Mouse (Mus musculus): ENCODE data around the gene Srpr. TPM values are rescaled to one million over a fixed set of nuclear protein-coding genes. Genes with fewer than 3 reads are reported as not detected.
A peak's percentile ranks its signal among the peaks of the same experiment; 100 is the strongest.

Srpr gene
- polyA plus RNA-seq, 1 experiment, result 67.5 TPM

GRCm38 (mm10) chr9:35166144-35166797 is 33.7 kb upstream of the Srpr start:
- TF ChIP-seq CTCF (IDR thresholded peaks at IDR 0.05; ENCODE audit: low read depth, low read length), result no peak
- Histone ChIP-seq H3K4me3 (ENCODE audit: insufficient read depth, low read length) (no peak overlapping the region), H3K27ac (ENCODE audit: insufficient read depth, low read depth, low read length) (no peak overlapping the region), H3K4me1 (ENCODE audit: control insufficient read depth, insufficient read depth, low read length) (no peaks in the 10 kb centered on the region)

GRCm38 (mm10) chr9:35166798-35167635 is 33.0 kb upstream of the Srpr start:
- Histone ChIP-seq H3K27ac (ENCODE audit: insufficient read depth, low read depth, low read length) (no peak overlapping the region), H3K4me1 (ENCODE audit: control insufficient read depth, insufficient read depth, low read length) (no peaks in the 10 kb centered on the region), H3K4me3 (ENCODE audit: insufficient read depth, low read length) (no peak overlapping the region)
- TF ChIP-seq POLR2A (IDR thresholded peaks at IDR 0.05; ENCODE audit: borderline replicate concordance, low read depth, low read length) (no peak), CTCF (IDR thresholded peaks at IDR 0.05; ENCODE audit: low read depth, low read length) (no peak)

GRCm38 (mm10) chr9:35170071-35170470 is 29.9 kb upstream of the Srpr start:
- H3K27ac ChIP-seq (ENCODE audit: insufficient read depth, low read depth, low read length), result no peak overlapping the region
- H3K4me3 ChIP-seq (ENCODE audit: insufficient read depth, low read length), result no peak overlapping the region
- peaks cover 9% of the 10 kb centered on the region for H3K4me1 ChIP-seq (ENCODE audit: control insufficient read depth, insufficient read depth, low read length)
- TF ChIP-seq POLR2A (IDR thresholded peaks at IDR 0.05; ENCODE audit: borderline replicate concordance, low read depth, low read length) (no peak), CTCF (IDR thresholded peaks at IDR 0.05; ENCODE audit: low read depth, low read length) (no peak)

DNA sequence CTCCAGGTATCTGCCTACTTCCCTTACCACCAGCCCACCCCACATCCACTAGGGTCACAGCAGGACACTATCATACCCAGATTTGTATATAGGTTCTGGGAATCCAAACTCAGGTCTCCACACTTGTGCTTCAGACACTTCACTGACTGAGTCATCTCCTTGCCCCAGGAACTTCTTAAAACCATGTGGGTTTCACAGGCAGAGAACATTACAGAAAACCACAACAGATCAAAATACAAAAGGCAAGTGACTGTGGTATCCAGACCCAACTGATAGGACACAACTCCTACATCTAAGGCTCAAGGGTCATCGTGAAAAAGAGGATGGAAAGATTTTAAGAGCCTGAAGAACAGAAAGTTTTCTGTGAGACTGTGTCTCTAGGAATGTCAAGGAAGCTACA is 26.6 kb upstream of the Srpr start:
- Histone ChIP-seq H3K4me1 (ENCODE audit: control insufficient read depth, insufficient read depth, low read length) (peaks cover 12% of the 10 kb centered on the region), H3K27ac (ENCODE audit: insufficient read depth, low read depth, low read length) (no peak overlapping the region), H3K4me3 (ENCODE audit: insufficient read depth, low read length) (no peak overlapping the region)
- no peak for TF ChIP-seq CTCF (IDR thresholded peaks at IDR 0.05; ENCODE audit: low read depth, low read length)
- TF ChIP-seq POLR2A (IDR thresholded peaks at IDR 0.05; ENCODE audit: borderline replicate concordance, low read depth, low read length), result no peak

GRCm38 (mm10) chr9:35175251-35176123 is 24.5 kb upstream of the Srpr start, which contains the start of gene Dcps:
Gene Dcps, minus strand, starts transcription at chr9:35176061.
- peaks cover 13% of the 10 kb centered on the region for H3K4me1 ChIP-seq (ENCODE audit: control insufficient read depth, insufficient read depth, low read length)
- peak within 1 kb of the TSS; percentile 73 for H3K27ac ChIP-seq (ENCODE audit: insufficient read depth, low read depth, low read length)
- H3K4me3 ChIP-seq (ENCODE audit: insufficient read depth, low read length), result peak within 1 kb of the TSS; percentile 82
- TF ChIP-seq CTCF (IDR thresholded peaks at IDR 0.05; ENCODE audit: low read depth, low read length), result no peak
- TF ChIP-seq POLR2A (IDR thresholded peaks at IDR 0.05; ENCODE audit: borderline replicate concordance, low read depth, low read length), result no peak

GRCm38 (mm10) chr9:35176124-35176659 is 23.8 kb upstream of the Srpr start:
- Histone ChIP-seq H3K4me1 (ENCODE audit: control insufficient read depth, insufficient read depth, low read length) (peaks cover 13% of the 10 kb centered on the region), H3K4me3 (ENCODE audit: insufficient read depth, low read length) (peak overlapping the region; percentile 82), H3K27ac (ENCODE audit: insufficient read depth, low read depth, low read length) (no peak overlapping the region)
- no peak for TF ChIP-seq CTCF (IDR thresholded peaks at IDR 0.05; ENCODE audit: low read depth, low read length)
- no peak for TF ChIP-seq POLR2A (IDR thresholded peaks at IDR 0.05; ENCODE audit: borderline replicate concordance, low read depth, low read length)

DNA sequence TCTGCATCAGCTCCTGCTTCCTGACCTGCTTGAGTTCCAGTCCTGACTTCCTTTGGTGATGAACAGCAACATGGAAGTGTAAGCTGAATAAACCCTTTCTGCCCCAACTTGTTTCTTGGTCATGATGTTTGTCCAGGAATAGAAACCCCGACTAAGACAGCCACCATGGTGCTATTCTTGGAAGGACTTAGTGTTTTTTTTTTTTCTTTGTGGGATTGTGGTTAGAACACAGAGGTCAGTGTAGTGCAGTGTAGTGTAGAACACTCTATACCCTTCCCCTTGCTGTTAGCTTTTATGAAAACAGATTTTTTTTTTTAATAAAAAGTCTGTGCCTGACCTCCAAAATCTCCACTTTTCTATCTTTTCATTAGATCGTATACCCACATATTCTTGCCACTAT is 17.1 kb upstream of the Srpr start:
- H3K27ac ChIP-seq (ENCODE audit: insufficient read depth, low read depth, low read length), result peak overlapping the region; percentile 60
- no peak for TF ChIP-seq POLR2A (IDR thresholded peaks at IDR 0.05; ENCODE audit: borderline replicate concordance, low read depth, low read length)
- TF ChIP-seq CTCF (IDR thresholded peaks at IDR 0.05; ENCODE audit: low read depth, low read length), result no peak
- peaks cover 23% of the 10 kb centered on the region for H3K4me1 ChIP-seq (ENCODE audit: control insufficient read depth, insufficient read depth, low read length)
- H3K4me3 ChIP-seq (ENCODE audit: insufficient read depth, low read length), result no peak overlapping the region

- no peak for TF ChIP-seq CTCF (IDR thresholded peaks at IDR 0.05; ENCODE audit: low read depth, low read length)
- no peak for TF ChIP-seq POLR2A (IDR thresholded peaks at IDR 0.05; ENCODE audit: borderline replicate concordance, low read depth, low read length)
- Histone ChIP-seq H3K4me1 (ENCODE audit: control insufficient read depth, insufficient read depth, low read length) (peaks cover 21% of the 10 kb centered on the region), H3K27ac (ENCODE audit: insufficient read depth, low read depth, low read length) (peak overlapping the region; percentile 60), H3K4me3 (ENCODE audit: insufficient read depth, low read length) (no peak overlapping the region)
These were observed 16.6 kb upstream of the Srpr start for GRCm38 (mm10) chr9:35183359-35183758.

GRCm38 (mm10) chr9:35186430-35186829 is 13.5 kb upstream of the Srpr start:
- Histone ChIP-seq H3K27ac (ENCODE audit: insufficient read depth, low read depth, low read length) (no peak overlapping the region), H3K4me3 (ENCODE audit: insufficient read depth, low read length) (no peak overlapping the region), H3K4me1 (ENCODE audit: control insufficient read depth, insufficient read depth, low read length) (peaks cover 21% of the 10 kb centered on the region)
- no peak for TF ChIP-seq POLR2A (IDR thresholded peaks at IDR 0.05; ENCODE audit: borderline replicate concordance, low read depth, low read length)

Measured in bone marrow macrophage, adult 2 months (primary cell).